Mouse (Mus musculus) testis, adult 2 months (tissue): Measurements from ENCODE around the gene Zfp991.
"Not testable (repeated sequence)": the region's sequence is repeated elsewhere in the genome, so short reads cannot be mapped to it uniquely, and the experiment has no call there.

ENCODE experiments used
- CTCF ChIP-seq: fragments of 200-500 bp; IDR thresholded peaks from 2 replicates; pipeline ENCODE4 v1.5.1; 2012; ENCODE audit warnings: low read depth, mild to moderate bottlenecking, inconsistent platforms, low read length, moderate library complexity; ENCODE audit not compliant: control insufficient read depth, insufficient read depth, insufficient replicate concordance
- POLR2A ChIP-seq: fragments of 200-500 bp; IDR thresholded peaks from 2 replicates; pipeline ENCODE4 v1.6.1; 2012; ENCODE audit warnings: low read depth, mild to moderate bottlenecking, inconsistent platforms, low read length, moderate library complexity; ENCODE audit not compliant: control insufficient read depth

DNA sequence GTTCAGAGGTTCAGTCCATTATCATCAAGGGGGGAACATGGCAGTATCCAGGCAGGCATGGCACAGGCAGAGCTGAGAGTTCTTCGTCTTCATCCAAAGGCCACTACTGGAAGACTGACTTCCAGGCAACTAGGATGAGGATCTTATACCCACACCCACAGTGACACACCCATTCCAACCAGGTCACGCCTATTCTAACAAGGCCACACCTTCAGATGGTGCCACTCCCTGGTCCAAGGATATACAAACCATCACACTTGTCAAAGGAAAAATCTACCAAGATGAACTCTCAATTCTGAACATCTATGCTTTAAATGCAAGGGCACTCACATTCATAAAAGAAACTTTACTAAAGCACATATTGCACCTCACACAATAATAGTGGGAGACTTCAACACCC, 36.2 kb upstream of the Zfp991 start:
- TF ChIP-seq CTCF, POLR2A: not testable (repeated sequence)
